Mouse (Mus musculus): ENCODE data around the gene 1190007I07Rik. TPM values are rescaled to one million over a fixed set of nuclear protein-coding genes. Genes with fewer than 3 reads are reported as not detected.
"Not testable (repeated sequence)": the region's sequence is repeated elsewhere in the genome, so short reads cannot be mapped to it uniquely, and the experiment has no call there.

Gene 1190007I07Rik
- polyA plus RNA-seq, 1 experiment from 2014 or later: 43.2 TPM

DNA sequence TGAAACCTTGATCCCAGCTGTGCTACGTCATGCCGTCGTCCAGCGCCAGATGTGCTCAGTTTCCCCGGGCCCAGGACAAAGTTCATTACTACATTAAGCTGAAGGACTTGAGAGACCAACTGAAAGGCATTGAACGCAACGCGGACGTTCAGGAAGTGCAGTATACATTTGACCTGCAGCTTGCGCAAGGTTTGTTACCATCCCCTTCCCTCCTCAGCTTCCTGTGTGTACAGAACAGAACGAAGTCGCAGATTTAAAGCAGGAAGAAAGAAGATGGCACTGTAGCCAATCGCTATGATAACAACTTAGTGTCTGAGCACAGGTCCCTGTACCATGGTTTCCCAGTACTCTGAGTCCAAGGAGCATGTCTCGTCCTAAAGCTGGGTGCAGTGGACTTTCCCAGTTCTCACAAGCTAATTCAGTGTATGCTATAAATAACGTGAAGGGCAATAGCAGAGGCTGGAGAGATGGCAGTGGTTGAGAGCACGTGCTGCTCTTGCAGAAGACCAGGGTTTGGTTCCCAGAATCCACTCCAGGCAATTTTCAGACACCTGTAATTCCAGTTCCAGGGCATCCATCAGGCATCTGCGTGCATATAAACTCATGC is 24.3 kb upstream of the 1190007I07Rik start:
- Histone ChIP-seq H3K27me3 (no peaks in the 10 kb centered on the region), H3K9ac (no peak overlapping the region), H3K36me3 (peaks cover 74% of the 10 kb centered on the region), H3K4me2 (no peak overlapping the region), H3K4me3 (no peak overlapping the region), H3K4me1 (no peaks in the 10 kb centered on the region), H3K9me3 (no peaks in the 10 kb centered on the region), H3K27ac (no peak overlapping the region)
- ATAC-seq (ENCODE audit: insufficient number of reproducible peaks, insufficient read depth, low FRiP score, low TSS enrichment, low read depth): no peak
- WGBS: 90% methylated on average over 17 of the region's 17 CpGs

DNA sequence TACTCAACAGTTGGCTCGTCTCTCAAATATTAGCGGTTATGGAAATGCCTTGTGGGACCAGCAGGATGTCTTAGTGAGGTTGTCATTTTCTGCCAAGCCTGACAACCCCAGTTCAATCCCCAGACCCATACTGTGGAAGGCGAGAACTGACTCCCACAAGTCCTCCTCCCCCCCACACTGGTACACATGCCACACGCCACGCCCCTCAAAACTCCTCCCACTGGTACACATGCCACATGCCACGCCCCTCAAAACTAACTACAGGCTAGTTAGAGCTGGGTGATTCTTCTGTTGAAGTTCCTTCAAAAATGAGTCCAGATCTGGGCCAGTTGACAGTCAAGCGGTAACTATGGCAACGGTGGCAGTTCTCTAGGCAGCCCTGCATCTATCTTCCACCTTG is 23.1 kb upstream of the 1190007I07Rik start:
- 95% methylated on average over 8 of the region's 8 CpGs for WGBS
- Histone ChIP-seq H3K9ac (no peak overlapping the region), H3K4me2 (no peak overlapping the region), H3K27ac (no peak overlapping the region), H3K4me1 (no peaks in the 10 kb centered on the region), H3K36me3 (peaks cover 75% of the 10 kb centered on the region), H3K4me3 (no peak overlapping the region), H3K27me3 (no peaks in the 10 kb centered on the region), H3K9me3 (no peaks in the 10 kb centered on the region)
- ATAC-seq (ENCODE audit: insufficient number of reproducible peaks, insufficient read depth, low FRiP score, low TSS enrichment, low read depth): no peak

DNA sequence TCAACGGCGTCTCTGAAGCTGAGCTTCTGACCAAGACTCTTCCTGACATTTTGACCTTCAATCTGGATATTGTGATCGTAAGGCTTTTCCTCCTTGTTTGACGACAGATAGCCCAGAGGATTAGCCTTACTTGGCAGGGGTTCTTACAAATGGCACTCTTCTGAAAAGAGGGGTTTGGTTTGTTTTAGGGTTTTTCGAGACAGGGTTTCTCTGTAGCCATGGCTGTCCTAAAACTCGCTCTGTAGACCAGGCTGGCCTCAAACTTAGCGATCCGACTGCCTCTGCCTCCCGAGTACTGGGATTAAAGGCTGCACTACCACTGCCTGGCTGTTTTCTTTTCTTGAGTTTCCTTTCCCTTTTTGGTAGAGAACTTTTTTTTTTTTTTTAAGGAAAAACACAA is 18.5 kb upstream of the 1190007I07Rik start:
- no peaks in the 10 kb centered on the region for H3K4me1 ChIP-seq
- no peaks in the 10 kb centered on the region for H3K9me3 ChIP-seq
- H3K4me2 ChIP-seq: no peak overlapping the region
- no peak for ATAC-seq (ENCODE audit: insufficient number of reproducible peaks, insufficient read depth, low FRiP score, low TSS enrichment, low read depth)
- no peak overlapping the region for H3K27ac ChIP-seq
- no peaks in the 10 kb centered on the region for H3K27me3 ChIP-seq
- H3K9ac ChIP-seq: no peak overlapping the region
- H3K36me3 ChIP-seq: peaks cover 91% of the 10 kb centered on the region
- 94% methylated on average over 9 of the region's 9 CpGs for WGBS
- no peak overlapping the region for H3K4me3 ChIP-seq

DNA sequence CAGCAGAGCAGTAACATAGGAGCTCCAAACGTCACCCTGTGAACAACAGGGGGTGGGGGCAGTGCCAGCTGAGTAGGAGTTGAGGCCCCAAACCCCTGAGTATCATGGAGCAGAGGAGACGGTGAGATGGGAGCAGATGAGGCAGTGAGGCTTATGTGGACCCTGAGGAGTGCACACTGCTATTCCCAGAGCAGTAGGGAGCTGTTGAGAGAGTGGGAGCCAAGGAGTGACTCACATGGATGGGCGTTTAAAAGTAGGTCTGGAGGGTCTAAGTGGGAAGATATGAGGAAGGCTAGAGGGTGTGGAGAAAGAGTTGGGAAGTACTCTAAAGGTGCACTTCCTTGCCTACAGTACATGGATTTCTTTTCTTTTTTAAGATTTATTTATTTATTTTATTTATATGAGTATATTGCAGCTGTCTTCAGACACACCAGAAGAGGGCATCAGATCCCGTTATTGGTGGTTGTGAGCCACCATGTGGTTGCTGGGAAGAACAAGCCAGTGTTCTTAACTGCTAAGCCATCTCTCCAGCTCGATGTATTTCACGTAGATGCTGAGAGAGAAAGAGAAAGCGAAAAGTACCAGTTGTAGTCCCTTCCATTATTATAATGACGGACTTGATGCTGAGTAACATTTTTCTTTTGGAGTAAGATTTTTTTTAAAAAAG is 16.1 kb upstream of the 1190007I07Rik start:
- Histone ChIP-seq H3K4me1 (no peaks in the 10 kb centered on the region), H3K36me3 (peaks cover 87% of the 10 kb centered on the region), H3K27ac (no peak overlapping the region), H3K4me2 (no peak overlapping the region), H3K27me3 (no peaks in the 10 kb centered on the region), H3K4me3 (no peak overlapping the region), H3K9ac (no peak overlapping the region), H3K9me3 (no peaks in the 10 kb centered on the region)
- WGBS: 90% methylated on average over 8 of the region's 8 CpGs
- ATAC-seq (ENCODE audit: insufficient number of reproducible peaks, insufficient read depth, low FRiP score, low TSS enrichment, low read depth): no peak

DNA sequence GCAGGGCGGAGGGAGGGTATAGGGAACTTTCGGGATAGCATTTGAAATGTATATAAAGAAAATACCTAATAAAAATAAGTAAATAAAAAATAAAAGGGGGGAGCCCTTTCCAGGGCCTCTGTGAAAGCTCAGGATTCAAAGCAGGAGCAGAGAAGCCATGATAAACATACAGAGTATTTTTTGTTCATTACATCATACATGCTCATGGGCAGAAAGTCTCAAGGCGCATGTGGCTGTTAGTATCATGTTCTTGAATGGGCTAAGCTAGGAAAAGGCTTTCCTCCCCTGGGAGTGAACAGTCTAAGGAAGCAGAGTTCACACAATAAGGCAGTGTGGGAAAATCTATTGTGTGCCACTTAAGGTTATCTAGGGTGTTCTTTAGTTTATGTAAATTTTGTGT is 13.3 kb upstream of the 1190007I07Rik start:
- Histone ChIP-seq H3K4me3 (no peak overlapping the region), H3K27me3 (no peaks in the 10 kb centered on the region), H3K27ac (no peak overlapping the region), H3K36me3 (peaks cover 81% of the 10 kb centered on the region), H3K4me1 (peaks cover under 1% of the 10 kb centered on the region; the same call in 1 of the 2 replicates), H3K4me2 (no peak overlapping the region), H3K9ac (no peak overlapping the region), H3K9me3 (no peaks in the 10 kb centered on the region)
- no peak for ATAC-seq (ENCODE audit: insufficient number of reproducible peaks, insufficient read depth, low FRiP score, low TSS enrichment, low read depth)
- 95% methylated on average over 3 of the region's 3 CpGs for WGBS

DNA sequence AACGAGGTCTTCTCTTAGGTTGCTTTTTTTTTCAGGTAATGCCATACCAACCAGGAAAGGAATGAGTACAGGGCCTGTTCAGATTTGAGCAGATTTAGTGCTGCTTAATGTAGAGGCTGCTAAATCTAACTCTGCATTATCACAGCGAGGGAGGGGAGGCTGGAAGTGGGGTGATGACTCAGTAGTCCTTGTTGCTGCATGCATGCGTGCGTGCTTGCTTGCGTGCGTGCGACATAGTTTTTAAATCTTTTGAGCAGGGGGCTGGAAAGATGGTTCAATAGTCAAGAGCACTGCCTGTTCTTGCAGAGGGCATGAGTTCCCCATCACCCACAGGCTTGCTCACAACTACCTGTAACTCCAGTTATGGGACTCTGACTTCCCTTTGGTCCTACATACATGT is 11.3 kb upstream of the 1190007I07Rik start:
- H3K36me3 ChIP-seq: peaks cover 63% of the 10 kb centered on the region
- H3K9me3 ChIP-seq: no peaks in the 10 kb centered on the region
- no peak overlapping the region for H3K9ac ChIP-seq
- H3K4me2 ChIP-seq: no peak overlapping the region
- H3K27ac ChIP-seq: no peak overlapping the region
- no peak overlapping the region for H3K4me3 ChIP-seq
- no peak for ATAC-seq (ENCODE audit: insufficient number of reproducible peaks, insufficient read depth, low FRiP score, low TSS enrichment, low read depth)
- WGBS: 95% methylated on average over 7 of the region's 7 CpGs
- peaks cover 10% of the 10 kb centered on the region for H3K4me1 ChIP-seq
- no peaks in the 10 kb centered on the region for H3K27me3 ChIP-seq

DNA sequence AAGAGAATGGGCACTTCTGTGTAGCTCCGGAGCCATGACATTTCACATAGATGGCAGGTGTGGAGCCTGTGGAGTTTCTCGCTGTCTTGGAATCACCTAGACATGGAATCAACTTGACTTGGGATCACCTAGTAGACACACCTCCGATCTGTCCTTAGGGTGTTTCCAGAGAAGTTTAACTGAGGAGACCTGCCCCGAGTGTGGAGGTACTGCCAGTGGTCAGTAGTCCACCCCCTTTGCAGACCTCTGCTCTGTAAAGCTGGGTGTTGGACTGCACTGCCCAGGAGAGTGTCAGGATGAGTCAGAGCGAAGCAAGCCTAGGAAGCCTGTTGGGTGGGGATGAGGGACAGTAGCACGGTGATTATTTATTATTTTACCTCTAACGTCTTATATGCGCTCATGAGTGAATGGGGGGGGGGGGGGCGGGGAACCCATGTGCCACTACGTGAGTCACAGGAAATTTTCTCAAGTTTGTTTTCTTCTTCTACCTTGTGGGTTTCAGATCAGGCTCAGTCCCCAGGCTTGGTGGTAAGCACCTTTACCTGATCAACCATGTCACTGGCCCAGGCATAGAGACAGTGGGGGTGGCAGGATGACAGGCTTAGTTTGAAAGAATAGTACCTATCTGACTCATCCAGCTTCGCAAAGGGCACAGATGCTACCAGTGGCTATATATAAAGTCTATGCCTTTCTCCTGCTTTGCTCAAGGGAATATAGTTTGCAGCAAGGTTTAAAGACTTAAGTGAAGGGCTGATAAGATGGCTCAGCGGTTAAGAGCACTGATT is 9.7 kb upstream of the 1190007I07Rik start:
- ATAC-seq (ENCODE audit: insufficient number of reproducible peaks, insufficient read depth, low FRiP score, low TSS enrichment, low read depth): no peak
- Histone ChIP-seq H3K27me3 (no peaks in the 10 kb centered on the region), H3K4me3 (no peak overlapping the region), H3K36me3 (peaks cover 48% of the 10 kb centered on the region), H3K4me1 (peaks cover 10% of the 10 kb centered on the region), H3K9me3 (no peaks in the 10 kb centered on the region), H3K9ac (no peak overlapping the region), H3K27ac (no peak overlapping the region), H3K4me2 (no peak overlapping the region)
- 96% methylated on average over 12 of the region's 12 CpGs for WGBS

DNA sequence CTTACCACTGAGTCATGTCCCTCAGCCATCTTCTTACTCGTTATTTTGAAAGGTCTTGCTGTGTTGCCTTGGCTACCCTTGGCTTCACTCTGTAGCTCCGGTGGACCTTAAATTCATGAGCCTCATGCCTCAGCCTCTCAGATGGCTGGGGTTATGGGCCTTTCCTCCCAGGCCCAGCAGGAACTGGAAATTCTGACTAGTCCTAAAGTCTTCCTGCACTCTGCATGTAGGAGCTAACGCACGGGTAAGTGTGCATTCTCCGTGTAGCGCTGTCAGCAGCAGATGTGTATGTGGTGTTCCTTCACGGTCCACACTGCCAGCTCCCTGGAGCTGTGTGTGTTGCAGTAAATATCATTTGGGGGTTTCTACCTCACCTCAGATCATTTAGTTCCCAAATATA is 8.1 kb upstream of the 1190007I07Rik start:
- 84% methylated on average over 7 of the region's 7 CpGs for WGBS
- Histone ChIP-seq H3K27ac (no peak overlapping the region), H3K4me2 (peak overlapping the region; percentile 88), H3K27me3 (no peaks in the 10 kb centered on the region), H3K9me3 (no peaks in the 10 kb centered on the region), H3K9ac (peak overlapping the region; percentile 92), H3K4me3 (peak overlapping the region; percentile 80), H3K4me1 (peaks cover 10% of the 10 kb centered on the region), H3K36me3 (peaks cover 34% of the 10 kb centered on the region)
- ATAC-seq (ENCODE audit: insufficient number of reproducible peaks, insufficient read depth, low FRiP score, low TSS enrichment, low read depth): no peak

DNA sequence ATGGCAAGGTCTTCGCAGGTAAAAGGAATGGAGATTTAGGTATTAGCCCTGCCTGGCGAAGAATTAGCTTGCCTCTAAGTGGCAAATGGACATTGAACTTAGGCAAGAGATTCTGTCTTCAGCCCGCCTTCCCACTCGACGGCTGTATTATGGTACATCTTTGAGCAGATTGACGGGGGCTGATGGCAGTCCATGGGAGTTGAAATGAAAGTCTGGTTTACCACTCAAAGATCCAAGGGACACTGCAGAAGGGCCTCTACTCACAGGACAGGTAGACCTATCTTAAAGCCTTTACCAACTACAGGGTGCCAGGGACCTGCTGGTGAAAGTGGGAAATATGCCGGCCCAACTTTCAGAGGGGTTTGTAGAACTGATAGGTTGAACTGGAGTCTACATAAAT is 7.5 kb upstream of the 1190007I07Rik start:
- peak overlapping the region; percentile 88 for H3K4me2 ChIP-seq
- H3K36me3 ChIP-seq: peaks cover 32% of the 10 kb centered on the region
- 19% methylated on average over 7 of the region's 7 CpGs for WGBS
- no peak for ATAC-seq (ENCODE audit: insufficient number of reproducible peaks, insufficient read depth, low FRiP score, low TSS enrichment, low read depth)
- H3K4me3 ChIP-seq: peak overlapping the region; percentile 80
- no peaks in the 10 kb centered on the region for H3K9me3 ChIP-seq
- H3K9ac ChIP-seq: peak overlapping the region; percentile 92
- H3K27ac ChIP-seq: peak overlapping the region; percentile 80; the same call in 1 of the 2 replicates
- no peaks in the 10 kb centered on the region for H3K27me3 ChIP-seq
- H3K4me1 ChIP-seq: peaks cover 10% of the 10 kb centered on the region

DNA sequence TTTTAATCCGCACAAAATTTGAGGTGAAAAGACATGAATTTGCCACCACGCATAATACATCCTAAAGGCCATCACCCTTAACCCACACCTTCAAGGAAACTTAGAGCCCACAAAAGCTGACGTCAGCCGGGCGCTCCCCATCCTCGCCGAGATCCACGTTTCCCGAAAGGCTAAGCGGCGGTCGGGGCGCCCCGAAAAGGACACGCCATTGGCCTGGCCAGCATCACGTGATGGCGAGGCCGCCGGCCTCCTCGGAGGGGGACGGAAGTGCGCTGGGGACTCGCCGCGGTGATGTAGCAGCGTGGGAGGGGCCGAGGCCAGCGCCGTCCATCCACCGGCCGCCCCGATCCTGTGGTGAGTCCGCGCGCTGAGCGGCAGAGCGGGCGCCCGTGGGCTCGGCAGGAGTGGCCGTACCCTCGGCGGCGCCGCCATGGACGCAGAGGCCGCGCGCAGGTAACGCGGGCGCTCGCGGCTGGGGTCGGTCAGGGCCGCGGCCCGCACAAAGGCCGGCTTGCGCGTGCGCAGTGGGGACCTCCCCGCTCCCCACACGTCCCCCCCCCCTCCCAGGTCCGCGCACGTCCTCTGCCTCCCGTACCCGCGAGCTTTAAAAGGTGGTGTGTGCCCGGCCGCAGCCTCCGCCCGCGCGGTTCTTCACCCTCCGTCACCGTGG is 6.7 kb upstream of the 1190007I07Rik start, which contains the start of gene Tdg:
Gene Tdg, plus strand, starts transcription at position 243 of the 670 bp plus-strand sequence.
- peak within 1 kb of the TSS; percentile 91 for H3K4me2 ChIP-seq
- peak within 1 kb of the TSS; percentile 92 for H3K27ac ChIP-seq
- not testable (repeated sequence) for H3K9me3 ChIP-seq, H3K27me3 ChIP-seq
- H3K4me3 ChIP-seq: peak within 1 kb of the TSS; percentile 80
- peaks cover 24% of the 10 kb centered on the region for H3K36me3 ChIP-seq
- H3K4me1 ChIP-seq: peaks cover 10% of the 10 kb centered on the region
- peak within 1 kb of the TSS; percentile 92 for H3K9ac ChIP-seq
- ATAC-seq (ENCODE audit: insufficient number of reproducible peaks, insufficient read depth, low FRiP score, low TSS enrichment, low read depth): peak; percentile 95
- under 1% methylated on average over 77 of the region's 78 CpGs for WGBS

DNA sequence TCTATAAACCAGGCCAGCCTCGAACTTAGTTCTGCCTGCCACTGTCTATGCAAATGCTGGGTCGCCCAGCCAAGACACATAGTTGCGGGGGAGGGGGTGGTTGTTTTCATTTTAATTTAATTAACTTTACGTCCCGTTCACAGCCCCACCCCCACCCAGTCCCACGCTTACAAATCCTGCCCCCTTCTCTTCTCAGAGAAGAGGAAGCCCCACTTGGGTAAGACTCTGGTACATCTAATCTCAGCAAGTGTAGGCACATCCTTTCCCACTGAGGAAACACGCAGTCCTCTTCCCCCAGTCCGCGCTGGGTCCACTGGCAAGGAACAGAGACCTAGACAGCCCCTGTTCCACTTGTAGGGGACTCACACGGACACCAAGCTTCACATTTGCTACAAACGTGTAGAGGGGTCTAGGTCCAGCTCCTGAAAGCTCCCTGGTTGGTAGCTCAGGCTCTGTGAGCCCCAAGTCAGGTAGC is 6.1 kb upstream of the 1190007I07Rik start:
- H3K27ac ChIP-seq: peak overlapping the region; percentile 92
- H3K9me3 ChIP-seq: no peaks in the 10 kb centered on the region
- peak overlapping the region; percentile 92 for H3K9ac ChIP-seq
- H3K36me3 ChIP-seq: peaks cover 20% of the 10 kb centered on the region
- no peaks in the 10 kb centered on the region for H3K27me3 ChIP-seq
- peaks cover 10% of the 10 kb centered on the region for H3K4me1 ChIP-seq
- H3K4me2 ChIP-seq: peak overlapping the region; percentile 91
- peak overlapping the region; percentile 80 for H3K4me3 ChIP-seq
- WGBS: 5% methylated on average over 11 of the region's 11 CpGs
- peak; percentile 6; the same call in 1 of the 2 replicates for ATAC-seq (ENCODE audit: insufficient number of reproducible peaks, insufficient read depth, low FRiP score, low TSS enrichment, low read depth)
